Mouse (Mus musculus) erythroblast, embryonic 14.5 days (primary cell): ENCODE data around the gene Foxn3.

Experiments used
- GATA1 ChIP-seq: IDR thresholded peaks from 2 replicates; pipeline ENCODE4 v1.6.1; 2012; ENCODE audit warnings: low read length, inconsistent platforms, mixed read lengths
- TAL1 ChIP-seq: IDR thresholded peaks from 3 replicates; pipeline ENCODE4 v1.6.1; 2012; ENCODE audit warnings: low read length, inconsistent platforms, mixed read lengths

- TF ChIP-seq GATA1, result no peak
- no peak for TF ChIP-seq TAL1
These were observed 232.5 kb downstream of the Foxn3 start for GRCm38 (mm10) chr12:99330822-99331285.
